Mouse (Mus musculus) lung, adult 2 months (tissue): Measurements from ENCODE around the gene Pcnx. TPM values are rescaled to one million over a fixed set of nuclear protein-coding genes. Genes with fewer than 3 reads are reported as not detected.
A peak's percentile ranks its signal among the peaks of the same experiment; 100 is the strongest.

Source experiments
- DNase-seq: peaks from one replicate; pipeline ENCODE4 v3.0.0; 2022
- H3K4me1 ChIP-seq: fragments of 200-500 bp; 2 replicates; pipeline ENCODE4 v1.6.1; 2011; ENCODE audit warnings: low read length; ENCODE audit not compliant: control insufficient read depth, insufficient read depth
- H3K4me3 ChIP-seq: fragments of 200-500 bp; replicated peaks from 2 replicates; pipeline ENCODE3; 2011; ENCODE audit warnings: low read depth, mild to moderate bottlenecking, control low read depth, low read length; ENCODE audit errors: extremely low read depth
- CTCF ChIP-seq: fragments of 200-500 bp; IDR thresholded peaks from 2 replicates; pipeline ENCODE4 v1.5.1; 2011; ENCODE audit warnings: mild to moderate bottlenecking, low read length, control low read depth; ENCODE audit not compliant: insufficient read depth
- POLR2A ChIP-seq: fragments of 200-500 bp; IDR thresholded peaks from 2 replicates; pipeline ENCODE4 v1.6.1; 2011; ENCODE audit warnings: low read depth, mild to moderate bottlenecking, control low read depth, low read length, borderline replicate concordance; ENCODE audit errors: extremely low read depth
- WGBS: fragments of 180-500 bp; shearing (Covaris S2); methylation state at CpG from one replicate; pipeline ENCODE4 v1.1.7; 2018; 5-methylcytosine and 5-hydroxymethylcytosine counted together
- polyA plus RNA-seq: library from polyadenylated mRNA; depleted of rRNA; stranded (reverse); fragments of >200 nt; gene quantifications from 2 replicates; pipeline ENCODE4 v1.2.3, GENCODE M21; 2012; rRNA removed

Gene Pcnx
- polyA plus RNA-seq = 39.7 and 66.8 TPM in 2 replicates

DNA sequence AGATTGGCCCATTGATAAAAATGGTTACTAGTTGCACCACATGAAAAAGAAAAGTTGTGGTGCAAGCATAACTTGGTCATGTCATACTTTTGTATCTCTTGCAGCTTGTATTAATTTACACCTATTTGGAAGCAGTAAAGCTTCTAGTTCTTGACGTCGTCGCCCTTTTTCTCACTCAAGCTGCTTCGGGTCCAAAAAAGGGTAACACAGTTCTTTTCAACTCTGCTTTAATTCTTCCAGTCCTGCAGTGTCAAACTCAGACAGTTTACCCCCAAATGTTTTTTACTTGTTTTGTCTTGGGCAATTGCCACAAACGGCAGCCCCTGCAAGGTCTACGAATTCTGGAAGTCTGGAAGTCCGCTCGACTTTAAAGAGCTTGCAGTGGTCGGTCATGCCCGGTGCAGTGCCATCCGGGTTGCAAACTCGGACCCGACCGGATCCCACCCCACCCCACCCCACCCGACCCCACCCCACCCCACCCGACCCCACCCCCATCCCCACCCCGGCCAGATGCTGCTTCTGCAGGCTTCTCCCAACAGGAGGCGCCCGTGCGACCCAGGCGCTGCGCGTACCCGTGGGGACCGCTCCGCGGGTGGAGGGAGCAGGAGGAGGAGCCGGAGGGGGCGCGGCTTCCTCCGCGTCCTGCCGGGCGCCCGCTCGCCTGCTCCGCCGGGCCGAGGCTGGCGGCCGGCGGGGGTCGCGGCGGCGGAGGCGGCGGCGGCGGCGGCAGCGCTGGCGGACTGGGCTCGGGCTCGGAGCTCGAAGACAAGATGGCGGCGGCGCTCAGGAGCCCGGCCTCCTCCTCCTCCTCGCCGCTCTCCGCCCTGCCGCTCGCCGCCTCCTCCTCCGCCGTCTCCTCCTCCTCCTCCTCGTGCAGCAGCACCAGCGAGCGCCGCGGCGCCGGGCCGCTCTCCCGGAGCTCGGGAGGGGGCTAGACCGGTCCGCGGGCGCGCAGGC lies at the start of gene Pcnx:
Pcnx (plus strand) TSS at position 673 of the 957 bp plus-strand sequence.
- TF ChIP-seq POLR2A (peak; percentile 20; the same call in 1 of the 2 replicates), CTCF (peak; percentile 45)
- WGBS = 2% methylated on average over 47 of the region's 83 CpGs
- Histone ChIP-seq H3K4me1 (peaks cover 26% of the 10 kb centered on the region), H3K4me3 (peak within 1 kb of the TSS; percentile 72)
- DNase-seq = peak; percentile 83

DNA sequence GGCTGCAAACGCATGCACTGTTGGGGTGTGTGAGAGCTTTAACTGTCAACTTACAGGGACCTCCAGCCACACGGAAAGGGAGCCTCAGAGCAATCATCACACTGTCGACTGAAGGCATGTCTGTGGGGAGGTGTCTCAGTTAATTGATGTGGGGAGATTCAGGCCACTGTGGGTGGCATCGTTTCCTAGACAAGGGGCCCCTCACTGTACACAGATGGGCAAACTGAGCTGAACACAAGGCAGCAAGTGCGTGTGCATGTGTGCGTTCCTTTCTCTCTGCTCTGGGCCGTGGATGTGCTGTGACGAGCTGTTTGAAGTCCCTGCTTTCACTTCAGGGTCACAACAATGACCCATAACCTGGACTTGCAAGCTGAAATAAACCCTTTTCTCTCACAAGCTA lies 49.4 kb upstream of the Pcnx start:
- TF ChIP-seq CTCF (no peak), POLR2A (no peak)
- Histone ChIP-seq H3K4me1 (no peaks in the 10 kb centered on the region), H3K4me3 (no peak overlapping the region)
- 48% methylated on average over 8 of the region's 8 CpGs for WGBS
- DNase-seq = no peak

GRCm38 (mm10) chr12:81814742-81815141 lies 45.1 kb upstream of the Pcnx start:
- 90% methylated on average over 5 of the region's 5 CpGs for WGBS
- TF ChIP-seq POLR2A (no peak), CTCF (no peak)
- H3K4me3 ChIP-seq = no peak overlapping the region

DNA sequence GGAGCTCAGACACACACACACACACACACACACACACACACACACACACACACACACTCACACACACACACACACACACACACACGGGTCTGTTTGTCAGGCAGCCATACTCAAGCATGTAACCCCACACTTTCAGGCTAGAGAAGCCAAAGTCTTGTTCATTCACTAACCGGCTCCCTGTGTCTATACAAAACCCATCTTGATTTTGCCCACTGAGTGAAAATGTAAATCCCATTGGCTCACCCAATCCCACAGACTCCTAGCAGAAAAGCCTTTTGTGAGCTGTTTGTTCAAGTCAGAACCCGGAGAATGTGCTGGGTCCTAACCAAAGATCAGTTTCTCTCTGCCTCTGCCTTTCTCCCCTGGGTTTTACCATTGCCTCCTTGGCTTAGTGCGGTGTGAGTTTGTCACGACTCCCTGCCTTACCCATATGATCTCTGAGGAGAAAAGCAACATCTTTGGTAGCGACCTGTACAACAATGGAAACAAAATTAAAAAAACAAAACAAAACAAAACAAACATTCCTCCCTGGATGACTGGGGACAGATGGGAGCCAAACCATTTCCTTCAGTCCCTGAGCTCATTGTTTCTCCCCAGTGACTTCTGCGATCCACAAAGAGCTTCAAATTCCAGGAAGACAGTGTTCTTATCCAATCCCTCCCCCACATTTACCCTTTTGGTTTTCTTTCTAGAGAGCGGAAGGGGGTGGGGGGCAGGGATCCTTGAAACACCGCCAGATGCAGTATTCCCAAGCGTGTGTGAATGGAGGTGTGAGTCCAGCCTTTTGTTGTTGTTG lies 43.3 kb upstream of the Pcnx start:
- TF ChIP-seq CTCF (no peak), POLR2A (no peak)
- 21% methylated on average over 10 of the region's 10 CpGs for WGBS
- peaks cover 5% of the 10 kb centered on the region for H3K4me1 ChIP-seq
- DNase-seq = no peak
- no peak overlapping the region for H3K4me3 ChIP-seq

More at GRCm38 (mm10) chr12:81814742-81815141, 45.1 kb upstream of the Pcnx start:
- H3K4me1 ChIP-seq = peaks cover 5% of the 10 kb centered on the region
- DNase-seq = no peak

DNA sequence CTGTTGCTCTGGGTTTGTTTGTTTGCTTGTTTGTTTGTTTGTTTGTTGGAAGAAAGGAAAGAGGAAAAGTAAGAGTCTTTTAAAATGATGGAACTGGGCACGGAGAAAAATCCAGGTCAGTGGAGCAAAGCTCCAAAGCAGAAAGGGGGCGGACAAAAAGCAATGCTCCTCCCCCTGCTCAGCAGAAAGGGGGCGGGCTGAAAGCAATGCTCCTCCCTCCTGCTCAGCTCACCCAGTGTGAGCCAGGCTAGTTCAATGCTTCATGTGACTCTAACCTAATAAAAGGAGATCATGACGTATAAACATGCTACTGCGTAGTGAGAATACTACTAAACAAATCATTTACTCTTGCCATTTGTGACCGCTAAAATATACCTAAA lies 42.7 kb upstream of the Pcnx start:
- 50% methylated on average over 6 of the region's 6 CpGs for WGBS
- TF ChIP-seq POLR2A (no peak), CTCF (no peak)
- H3K4me3 ChIP-seq = no peak overlapping the region
- H3K4me1 ChIP-seq = peaks cover 5% of the 10 kb centered on the region
- DNase-seq = no peak

- Histone ChIP-seq H3K4me3 (no peak overlapping the region), H3K4me1 (peaks cover 5% of the 10 kb centered on the region)
- no peak for DNase-seq
- TF ChIP-seq POLR2A (no peak), CTCF (no peak)
- WGBS = 89% methylated on average over 4 of the region's 4 CpGs
Observed at GRCm38 (mm10) chr12:81820700-81821099, 39.1 kb upstream of the Pcnx start.

GRCm38 (mm10) chr12:81822176-81822575 lies 37.6 kb upstream of the Pcnx start:
- TF ChIP-seq CTCF (no peak), POLR2A (no peak)
- DNase-seq = no peak
- Histone ChIP-seq H3K4me1 (no peaks in the 10 kb centered on the region), H3K4me3 (no peak overlapping the region)
- WGBS = 67% methylated on average over 4 of the region's 4 CpGs

- Histone ChIP-seq H3K4me3 (no peak overlapping the region), H3K4me1 (no peaks in the 10 kb centered on the region)
- WGBS = 80% methylated on average over 4 of the region's 4 CpGs
- DNase-seq = no peak
- no peak for TF ChIP-seq POLR2A
- no peak for TF ChIP-seq CTCF
Observed at GRCm38 (mm10) chr12:81822778-81823480, 36.9 kb upstream of the Pcnx start.

DNA sequence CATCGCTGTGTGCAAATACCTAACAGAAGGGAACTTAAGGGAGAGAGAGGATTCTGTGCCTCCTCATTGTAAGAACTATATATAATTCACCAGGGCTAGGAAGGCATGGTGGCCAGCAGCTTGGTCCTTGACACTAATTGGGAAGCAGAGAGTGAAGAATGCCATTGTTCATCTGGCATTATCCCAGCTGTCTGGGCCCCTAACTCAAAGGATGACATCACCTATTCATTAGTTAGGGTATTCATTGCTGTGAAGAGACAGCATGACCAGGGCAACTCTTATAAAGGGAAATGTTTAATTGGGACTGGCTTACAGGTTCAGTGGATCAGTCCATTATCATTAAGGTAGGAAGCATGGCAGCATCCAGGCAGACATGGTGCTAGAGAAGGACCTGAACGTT lies 31.5 kb upstream of the Pcnx start:
- WGBS = 83% methylated on average over 2 of the region's 2 CpGs
- no peak overlapping the region for H3K4me3 ChIP-seq
- TF ChIP-seq POLR2A (no peak), CTCF (no peak)
- H3K4me1 ChIP-seq = no peaks in the 10 kb centered on the region; the same call in 1 of the 2 replicates
- no peak for DNase-seq
